In genomic region chr8:110064606-110065365, GRCm38 (mm10) we compare ENCODE assay signal across 22 mouse cellular contexts. TPM values are rescaled to one million over a fixed set of nuclear protein-coding genes. Genes with fewer than 3 reads are reported as not detected.
DNase-seq lines count a peak whose midpoint lies in the region; ATAC-seq and TF ChIP-seq lines count a peak whose summit lies in the region.
"Had no signal": no experiment of that assay in that cellular context is flagged by ENCODE, and none has a peak within 500 bp of the region (broad histone marks: within the 10 kb centered on the region; RNA-seq: fewer than 3 reads in every experiment).

No protein-coding gene starts in this region.

- WGBS in hindbrain, postnatal 0 days: 81% methylated on average over 18 of the region's 18 CpGs
- 94% methylated on average over 18 of the region's 18 CpGs for WGBS in hindbrain, embryonic 10.5 days
- WGBS in midbrain, postnatal 0 days: 92% methylated on average over 18 of the region's 18 CpGs
- WGBS in midbrain, embryonic 11.5 days: 93% methylated on average over 18 of the region's 18 CpGs

- no peak overlapping the region for H3K9ac ChIP-seq in hindbrain, postnatal 0 days (replicated peaks; ENCODE audit: low read length)
- no peak overlapping the region for H3K9ac ChIP-seq in midbrain, postnatal 0 days (replicated peaks; ENCODE audit: low read length, poor library complexity, severe bottlenecking)
- H3K9ac ChIP-seq in midbrain, embryonic 11.5 days (ENCODE audit: low read length): no peak overlapping the region
- H3K9ac ChIP-seq: embryonic facial prominence, embryonic 13.5 days; forebrain, embryonic 12.5 days; hindbrain, embryonic 13.5 days; intestine, embryonic 15.5 days had no signal

- DNase-seq in cerebellum, postnatal 25 days: peak; percentile 24 to 48
- peak; percentile 20 for DNase-seq in hindbrain, postnatal 0 days (ENCODE audit: low spot score)
- no peak for DNase-seq in hindbrain, embryonic 10.5 days (ENCODE audit: low spot score)
- DNase-seq in midbrain, postnatal 0 days (ENCODE audit: low spot score): peak; percentile 10
- DNase-seq in midbrain, embryonic 11.5 days (ENCODE audit: low spot score, missing footprints): no peak
- DNase-seq in lung, postnatal 36 days: no peak
- DNase-seq: adrenal gland, adult 2 months; adrenal gland, postnatal 25 days; cerebellum, adult 11-12 months; gastrocnemius, adult 2 months; gastrocnemius, postnatal 25 days; heart, postnatal 10 days; heart, postnatal 4 days had no signal

- no peak overlapping the region for H3K4me3 ChIP-seq in hindbrain, postnatal 0 days (ENCODE audit: low read length)
- no peak overlapping the region for H3K4me3 ChIP-seq in hindbrain, embryonic 10.5 days
- H3K4me3 ChIP-seq in midbrain, postnatal 0 days (ENCODE audit: low read depth, low read length): no peak overlapping the region
- H3K4me3 ChIP-seq in midbrain, embryonic 11.5 days (ENCODE audit: low read depth, low read length): no peak overlapping the region
- H3K4me3 ChIP-seq: embryonic facial prominence, embryonic 13.5 days; forebrain, embryonic 12.5 days; gastrocnemius, adult 2 months; hindbrain, embryonic 13.5 days; intestine, embryonic 15.5 days had no signal

- TF ChIP-seq CTCF in hindbrain, postnatal 0 days (IDR thresholded peaks at IDR 0.05; ENCODE audit: low read depth): no peak
- TF ChIP-seq CTCF in midbrain, postnatal 0 days (IDR thresholded peaks at IDR 0.05): no peak

- no peaks in the 10 kb centered on the region for H3K27me3 ChIP-seq in hindbrain, postnatal 0 days (ENCODE audit: insufficient read depth, low read length)
- no peaks in the 10 kb centered on the region for H3K27me3 ChIP-seq in hindbrain, embryonic 10.5 days (ENCODE audit: insufficient read depth, poor library complexity, severe bottlenecking)
- no peaks in the 10 kb centered on the region for H3K27me3 ChIP-seq in midbrain, postnatal 0 days (ENCODE audit: insufficient read depth, low read length)
- H3K27me3 ChIP-seq in midbrain, embryonic 11.5 days (ENCODE audit: control insufficient read depth, insufficient read depth, low read length): no peaks in the 10 kb centered on the region
- H3K27me3 ChIP-seq: embryonic facial prominence, embryonic 13.5 days; forebrain, embryonic 12.5 days; hindbrain, embryonic 13.5 days; intestine, embryonic 15.5 days had no signal

- no peaks in the 10 kb centered on the region for H3K36me3 ChIP-seq in hindbrain, postnatal 0 days (ENCODE audit: insufficient read depth, low read length)
- no peaks in the 10 kb centered on the region for H3K36me3 ChIP-seq in hindbrain, embryonic 10.5 days
- H3K36me3 ChIP-seq in midbrain, postnatal 0 days (ENCODE audit: insufficient read depth, low read length): no peaks in the 10 kb centered on the region
- no peaks in the 10 kb centered on the region for H3K36me3 ChIP-seq in midbrain, embryonic 11.5 days (ENCODE audit: control insufficient read depth, insufficient read depth, low read length)
- H3K36me3 ChIP-seq: embryonic facial prominence, embryonic 13.5 days; forebrain, embryonic 12.5 days; hindbrain, embryonic 13.5 days; intestine, embryonic 15.5 days had no signal

- no peaks in the 10 kb centered on the region for H3K4me1 ChIP-seq in hindbrain, postnatal 0 days (ENCODE audit: insufficient read depth, low read length)
- no peaks in the 10 kb centered on the region for H3K4me1 ChIP-seq in hindbrain, embryonic 10.5 days (replicated peaks)
- no peaks in the 10 kb centered on the region for H3K4me1 ChIP-seq in midbrain, postnatal 0 days (ENCODE audit: insufficient read depth, low read length)
- H3K4me1 ChIP-seq in midbrain, embryonic 11.5 days (ENCODE audit: control insufficient read depth, insufficient read depth, low read length): no peaks in the 10 kb centered on the region
- H3K4me1 ChIP-seq: embryonic facial prominence, embryonic 13.5 days; forebrain, embryonic 12.5 days; hindbrain, embryonic 13.5 days; intestine, embryonic 15.5 days had no signal

- H3K4me2 ChIP-seq in hindbrain, postnatal 0 days (ENCODE audit: low read depth, low read length): no peak overlapping the region
- H3K4me2 ChIP-seq in midbrain, postnatal 0 days (ENCODE audit: low read depth, low read length, poor library complexity, severe bottlenecking): no peak overlapping the region
- H3K4me2 ChIP-seq in midbrain, embryonic 11.5 days: no peak overlapping the region
- H3K4me2 ChIP-seq: embryonic facial prominence, embryonic 13.5 days; forebrain, embryonic 12.5 days; hindbrain, embryonic 13.5 days; intestine, embryonic 15.5 days had no signal

- H3K9me3 ChIP-seq in hindbrain, postnatal 0 days (ENCODE audit: low read length): no peaks in the 10 kb centered on the region
- 0 out of 2 replicates have a peak, but pooled peaks cover 3% of the 10 kb centered on the region for H3K9me3 ChIP-seq in hindbrain, embryonic 10.5 days
- H3K9me3 ChIP-seq in midbrain, postnatal 0 days (ENCODE audit: low read length): no peaks in the 10 kb centered on the region
- no peaks in the 10 kb centered on the region for H3K9me3 ChIP-seq in midbrain, embryonic 11.5 days (ENCODE audit: control insufficient read depth, low read length)
- H3K9me3 ChIP-seq: embryonic facial prominence, embryonic 13.5 days; forebrain, embryonic 12.5 days; hindbrain, embryonic 13.5 days; intestine, embryonic 15.5 days had no signal

- no peak overlapping the region for H3K27ac ChIP-seq in hindbrain, postnatal 0 days
- no peak overlapping the region for H3K27ac ChIP-seq in hindbrain, embryonic 10.5 days
- no peak overlapping the region for H3K27ac ChIP-seq in midbrain, postnatal 0 days (ENCODE audit: low read depth, low read length)
- H3K27ac ChIP-seq in midbrain, embryonic 11.5 days (ENCODE audit: low read depth, low read length): no peak overlapping the region
- H3K27ac ChIP-seq: embryonic facial prominence, embryonic 13.5 days; forebrain, embryonic 12.5 days; gastrocnemius, adult 2 months; hindbrain, embryonic 13.5 days; intestine, embryonic 15.5 days had no signal

- ATAC-seq in cerebellum, adult (ENCODE audit: insufficient number of reproducible peaks, low FRiP score, low TSS enrichment): no peak
- ATAC-seq in hindbrain, postnatal 0 days: no peak
- ATAC-seq in midbrain, postnatal 0 days (ENCODE audit: low FRiP score): no peak
- no peak for ATAC-seq in midbrain, embryonic 11.5 days (ENCODE audit: low FRiP score)
- ATAC-seq: intestine, embryonic 15.5 days had no signal

RNA-seq across cellular contexts. Expression of gene Zfp612, which starts 14.8 kb away (rescaled TPM):
- 11.7 and 12.3 TPM in 2 replicates for total RNA-seq in hindbrain, postnatal 0 days (2014; rRNA removed)
- 16.6 and 16.7 TPM in 2 replicates for polyA plus RNA-seq in hindbrain, postnatal 0 days (2015; fragmentation: Nextera tagmentation; extraction: Ambion mirVana)
- 8.6 and 9.4 TPM in 2 replicates for polyA plus RNA-seq in hindbrain, embryonic 10.5 days (2016; fragmentation: Nextera tagmentation; extraction: Ambion mirVana)
- total RNA-seq in midbrain, postnatal 0 days (2014; rRNA removed): 13.6 and 15.7 TPM in 2 replicates
- 16.5 and 16.7 TPM in 2 replicates for polyA plus RNA-seq in midbrain, postnatal 0 days (2015; fragmentation: Nextera tagmentation; extraction: Ambion mirVana)
- polyA plus RNA-seq in midbrain, embryonic 11.5 days (2014; fragmentation: Nextera tagmentation; extraction: Ambion mirVana): 10.5 and 12.5 TPM in 2 replicates

RNA-seq across cellular contexts. Expression of gene Chst4, which starts 25.2 kb away (rescaled TPM):
- total RNA-seq in hindbrain, postnatal 0 days (2014; rRNA removed): not detected in 2 replicates
- not detected in 2 replicates for polyA plus RNA-seq in hindbrain, postnatal 0 days (2015; fragmentation: Nextera tagmentation; extraction: Ambion mirVana)
- not detected in 2 replicates for polyA plus RNA-seq in hindbrain, embryonic 10.5 days (2016; fragmentation: Nextera tagmentation; extraction: Ambion mirVana)
- not detected in 2 replicates for total RNA-seq in midbrain, postnatal 0 days (2014; rRNA removed)
- not detected in 2 replicates for polyA plus RNA-seq in midbrain, postnatal 0 days (2015; fragmentation: Nextera tagmentation; extraction: Ambion mirVana)
- polyA plus RNA-seq in midbrain, embryonic 11.5 days (2014; fragmentation: Nextera tagmentation; extraction: Ambion mirVana): not detected in 2 replicates
- total RNA-seq: gastrocnemius, adult 2 months; gastrocnemius, postnatal 25 days; granulocyte monocyte progenitor cell, adult 5-6 weeks had no signal
- polyA plus RNA-seq: embryonic facial prominence, embryonic 13.5 days; forebrain, embryonic 12.5 days; hindbrain, embryonic 13.5 days had no signal

RNA-seq across cellular contexts. Expression of gene Gm21964, which starts 36.2 kb away (rescaled TPM):
- total RNA-seq in hindbrain, postnatal 0 days (2014; rRNA removed): not detected in 2 replicates
- polyA plus RNA-seq in hindbrain, postnatal 0 days (2015; fragmentation: Nextera tagmentation; extraction: Ambion mirVana): not detected in 2 replicates
- polyA plus RNA-seq in hindbrain, embryonic 10.5 days (2016; fragmentation: Nextera tagmentation; extraction: Ambion mirVana): not detected in 2 replicates
- total RNA-seq in midbrain, postnatal 0 days (2014; rRNA removed): not detected in 2 replicates
- polyA plus RNA-seq in midbrain, postnatal 0 days (2015; fragmentation: Nextera tagmentation; extraction: Ambion mirVana): not detected in 2 replicates
- not detected in 2 replicates for polyA plus RNA-seq in midbrain, embryonic 11.5 days (2014; fragmentation: Nextera tagmentation; extraction: Ambion mirVana)
- total RNA-seq: adrenal gland, adult 2 months; adrenal gland, postnatal 25 days; gastrocnemius, adult 2 months; gastrocnemius, postnatal 25 days; granulocyte monocyte progenitor cell, adult 5-6 weeks; heart, postnatal 10 days; heart, postnatal 4 days had no signal
- polyA plus RNA-seq: adrenal gland, adult 2 months; embryonic facial prominence, embryonic 13.5 days; forebrain, embryonic 12.5 days; heart, embryonic 14.5 days; hindbrain, embryonic 13.5 days; intestine, embryonic 15.5 days; kidney, adult 2 months had no signal

RNA-seq across cellular contexts. Expression of gene Gm17720, which starts 37.8 kb away (rescaled TPM):
- total RNA-seq in hindbrain, postnatal 0 days (2014; rRNA removed): not detected in 2 replicates
- not detected in 2 replicates for polyA plus RNA-seq in hindbrain, postnatal 0 days (2015; fragmentation: Nextera tagmentation; extraction: Ambion mirVana)
- polyA plus RNA-seq in hindbrain, embryonic 10.5 days (2016; fragmentation: Nextera tagmentation; extraction: Ambion mirVana): not detected in 2 replicates
- not detected in 2 replicates for total RNA-seq in midbrain, postnatal 0 days (2014; rRNA removed)
- polyA plus RNA-seq in midbrain, postnatal 0 days (2015; fragmentation: Nextera tagmentation; extraction: Ambion mirVana): not detected in 2 replicates
- polyA plus RNA-seq in midbrain, embryonic 11.5 days (2014; fragmentation: Nextera tagmentation; extraction: Ambion mirVana): not detected in 2 replicates
- total RNA-seq: adrenal gland, adult 2 months; adrenal gland, postnatal 25 days; ES-E14; gastrocnemius, adult 2 months; gastrocnemius, postnatal 25 days; granulocyte monocyte progenitor cell, adult 5-6 weeks; heart, postnatal 10 days; heart, postnatal 4 days had no signal
- polyA plus RNA-seq: adrenal gland, adult 2 months; embryonic facial prominence, embryonic 13.5 days; forebrain, embryonic 12.5 days; heart, embryonic 14.5 days; hindbrain, embryonic 13.5 days; intestine, embryonic 15.5 days; kidney, adult 2 months had no signal

Comparison
In these comparisons a context has a peak if more than half of its experiments do, and no peak if none do; other contexts are left out.
1. DNase-seq: peak in cerebellum, postnatal 25 days (2 of 2), hindbrain, postnatal 0 days (single experiment) and midbrain, postnatal 0 days (single experiment); none in hindbrain, embryonic 10.5 days (single experiment), midbrain, embryonic 11.5 days (single experiment) and lung, postnatal 36 days (single experiment).